Mouse (Mus musculus) kidney, adult 2 months (tissue): ENCODE measurements around the gene Derl3.

Experiments used
- CTCF ChIP-seq: fragments of 200-500 bp; conservative IDR thresholded peaks from 2 replicates; pipeline ENCODE4 v1.5.1; 2011; ENCODE audit warnings: low read depth, mild to moderate bottlenecking, control low read depth, low read length, moderate library complexity, mixed read lengths; ENCODE audit not compliant: insufficient read depth, insufficient read length
- POLR2A ChIP-seq: fragments of 200-500 bp; IDR thresholded peaks from one replicate; pipeline ENCODE4 v1.6.1; 2011; ENCODE audit warnings: low read depth, low read length, control low read depth

- TF ChIP-seq POLR2A (no peak), CTCF (no peak)
Measured at GRCm38 (mm10) chr10:75896208-75896607, 3.0 kb downstream of the Derl3 start.
